Mouse (Mus musculus): Measurements from ENCODE around the gene Ccdc97. TPM values are rescaled to one million over a fixed set of nuclear protein-coding genes. Genes with fewer than 3 reads are reported as not detected.

Ccdc97 gene
- polyA plus RNA-seq, 1 experiment = 33.2 TPM

- Histone ChIP-seq H3ac (ENCODE audit: control insufficient read depth, insufficient read length, low read depth) (no peak overlapping the region), H3K79me2 (ENCODE audit: control insufficient read depth, insufficient read depth) (no peaks in the 10 kb centered on the region), H3K4me3 (ENCODE audit: insufficient read depth, poor library complexity, severe bottlenecking) (no peak overlapping the region), H3K27me3 (ENCODE audit: control insufficient read depth, insufficient read depth, insufficient read length) (no peaks in the 10 kb centered on the region), H3K36me3 (ENCODE audit: control insufficient read depth, insufficient read depth) (peaks cover 21% of the 10 kb centered on the region), H3K79me3 (ENCODE audit: low read depth) (no peaks in the 10 kb centered on the region)
- TF ChIP-seq MAX (IDR thresholded peaks at IDR 0.05) (no peak), MYOD1 (IDR thresholded peaks at IDR 0.05; ENCODE audit: control insufficient read depth, insufficient read length, low read depth) (no peak), CEBPB (IDR thresholded peaks at IDR 0.05; ENCODE audit: low read depth) (no peak), FOSL1 (IDR thresholded peaks at IDR 0.05; ENCODE audit: insufficient read depth, low read length, poor library complexity, severe bottlenecking) (no peak), MYOG (IDR thresholded peaks at IDR 0.05; ENCODE audit: control insufficient read depth, extremely low read depth, insufficient read length) (no peak), CTCF (IDR thresholded peaks at IDR 0.05; ENCODE audit: control insufficient read depth, insufficient read depth, insufficient read length) (no peak), USF1 (IDR thresholded peaks at IDR 0.05; ENCODE audit: low read depth) (no peak)
Observed at GRCm38 (mm10) chr7:25705801-25706251, 13.1 kb downstream of the Ccdc97 start.

- no peak for TF ChIP-seq MAX (IDR thresholded peaks at IDR 0.05)
- TF ChIP-seq FOSL1 (IDR thresholded peaks at IDR 0.05; ENCODE audit: insufficient read depth, low read length, poor library complexity, severe bottlenecking) = no peak
- no peak for TF ChIP-seq MYOD1 (IDR thresholded peaks at IDR 0.05; ENCODE audit: control insufficient read depth, insufficient read length, low read depth)
- TF ChIP-seq MYOG (IDR thresholded peaks at IDR 0.05; ENCODE audit: control insufficient read depth, extremely low read depth, insufficient read length) = no peak
- TF ChIP-seq CEBPB (IDR thresholded peaks at IDR 0.05; ENCODE audit: low read depth) = no peak
- no peak for TF ChIP-seq USF1 (IDR thresholded peaks at IDR 0.05; ENCODE audit: low read depth)
- no peak for TF ChIP-seq CTCF (IDR thresholded peaks at IDR 0.05; ENCODE audit: control insufficient read depth, insufficient read depth, insufficient read length)
- no peaks in the 10 kb centered on the region for H3K79me3 ChIP-seq (ENCODE audit: low read depth)
- no peak overlapping the region for H3K4me3 ChIP-seq (ENCODE audit: insufficient read depth, poor library complexity, severe bottlenecking)
- no peaks in the 10 kb centered on the region for H3K27me3 ChIP-seq (ENCODE audit: control insufficient read depth, insufficient read depth, insufficient read length)
- no peak overlapping the region for H3ac ChIP-seq (ENCODE audit: control insufficient read depth, insufficient read length, low read depth)
- H3K36me3 ChIP-seq (ENCODE audit: control insufficient read depth, insufficient read depth) = peaks cover 26% of the 10 kb centered on the region
- H3K79me2 ChIP-seq (ENCODE audit: control insufficient read depth, insufficient read depth) = no peaks in the 10 kb centered on the region
Observed at GRCm38 (mm10) chr7:25704716-25705364, 14.0 kb downstream of the Ccdc97 start.

GRCm38 (mm10) chr7:25703793-25704494 is 14.9 kb downstream of the Ccdc97 start:
- Histone ChIP-seq H3ac (ENCODE audit: control insufficient read depth, insufficient read length, low read depth) (no peak overlapping the region), H3K36me3 (ENCODE audit: control insufficient read depth, insufficient read depth) (peaks cover 26% of the 10 kb centered on the region), H3K79me2 (ENCODE audit: control insufficient read depth, insufficient read depth) (no peaks in the 10 kb centered on the region), H3K27me3 (ENCODE audit: control insufficient read depth, insufficient read depth, insufficient read length) (no peaks in the 10 kb centered on the region), H3K4me3 (ENCODE audit: insufficient read depth, poor library complexity, severe bottlenecking) (no peak overlapping the region), H3K79me3 (ENCODE audit: low read depth) (no peaks in the 10 kb centered on the region)
- TF ChIP-seq CEBPB (IDR thresholded peaks at IDR 0.05; ENCODE audit: low read depth) (no peak), MYOG (IDR thresholded peaks at IDR 0.05; ENCODE audit: control insufficient read depth, extremely low read depth, insufficient read length) (no peak), FOSL1 (IDR thresholded peaks at IDR 0.05; ENCODE audit: insufficient read depth, low read length, poor library complexity, severe bottlenecking) (no peak), MYOD1 (IDR thresholded peaks at IDR 0.05; ENCODE audit: control insufficient read depth, insufficient read length, low read depth) (no peak)

GRCm38 (mm10) chr7:25702350-25702749 is 16.5 kb downstream of the Ccdc97 start:
- Histone ChIP-seq H3K27me3 (ENCODE audit: control insufficient read depth, insufficient read depth, insufficient read length) (no peaks in the 10 kb centered on the region), H3K79me3 (ENCODE audit: low read depth) (no peaks in the 10 kb centered on the region), H3ac (ENCODE audit: control insufficient read depth, insufficient read length, low read depth) (no peak overlapping the region), H3K79me2 (ENCODE audit: control insufficient read depth, insufficient read depth) (no peaks in the 10 kb centered on the region), H3K4me3 (ENCODE audit: insufficient read depth, poor library complexity, severe bottlenecking) (no peak overlapping the region), H3K36me3 (ENCODE audit: control insufficient read depth, insufficient read depth) (peaks cover 34% of the 10 kb centered on the region)
- no peak for TF ChIP-seq MAX (IDR thresholded peaks at IDR 0.05)
- TF ChIP-seq CTCF (IDR thresholded peaks at IDR 0.05; ENCODE audit: control insufficient read depth, insufficient read depth, insufficient read length) = no peak
- no peak for TF ChIP-seq CEBPB (IDR thresholded peaks at IDR 0.05; ENCODE audit: low read depth)
- no peak for TF ChIP-seq USF1 (IDR thresholded peaks at IDR 0.05; ENCODE audit: low read depth)
- no peak for TF ChIP-seq MYOD1 (IDR thresholded peaks at IDR 0.05; ENCODE audit: control insufficient read depth, insufficient read length, low read depth)
- TF ChIP-seq FOSL1 (IDR thresholded peaks at IDR 0.05; ENCODE audit: insufficient read depth, low read length, poor library complexity, severe bottlenecking) = no peak
- no peak for TF ChIP-seq MYOG (IDR thresholded peaks at IDR 0.05; ENCODE audit: control insufficient read depth, extremely low read depth, insufficient read length)

GRCm38 (mm10) chr7:25700732-25701131 is 18.2 kb downstream of the Ccdc97 start:
- H3K4me3 ChIP-seq (ENCODE audit: insufficient read depth, poor library complexity, severe bottlenecking) = no peak overlapping the region
- TF ChIP-seq MYOD1 (IDR thresholded peaks at IDR 0.05; ENCODE audit: control insufficient read depth, insufficient read length, low read depth) (no peak), MYOG (IDR thresholded peaks at IDR 0.05; ENCODE audit: control insufficient read depth, extremely low read depth, insufficient read length) (no peak), MAX (IDR thresholded peaks at IDR 0.05) (no peak), USF1 (IDR thresholded peaks at IDR 0.05; ENCODE audit: low read depth) (no peak), CEBPB (IDR thresholded peaks at IDR 0.05; ENCODE audit: low read depth) (no peak), CTCF (IDR thresholded peaks at IDR 0.05; ENCODE audit: control insufficient read depth, insufficient read depth, insufficient read length) (no peak), FOSL1 (IDR thresholded peaks at IDR 0.05; ENCODE audit: insufficient read depth, low read length, poor library complexity, severe bottlenecking) (no peak)
- H3K79me3 ChIP-seq (ENCODE audit: low read depth) = no peaks in the 10 kb centered on the region
- H3ac ChIP-seq (ENCODE audit: control insufficient read depth, insufficient read length, low read depth) = no peak overlapping the region
- H3K36me3 ChIP-seq (ENCODE audit: control insufficient read depth, insufficient read depth) = peaks cover 40% of the 10 kb centered on the region
- no peaks in the 10 kb centered on the region for H3K27me3 ChIP-seq (ENCODE audit: control insufficient read depth, insufficient read depth, insufficient read length)
- H3K79me2 ChIP-seq (ENCODE audit: control insufficient read depth, insufficient read depth) = no peaks in the 10 kb centered on the region

Measured in C2C12 (cell line).